Mouse (Mus musculus) erythroblast, embryonic 14.5 days (primary cell): Measurements from ENCODE around the gene Igsf11. TPM values are rescaled to one million over a fixed set of nuclear protein-coding genes. Genes with fewer than 3 reads are reported as not detected.

Experiments
- H3K27me3 ChIP-seq: 2 replicates; pipeline ENCODE4 v1.6.1; 2012; ENCODE audit warnings: inconsistent platforms; ENCODE audit not compliant: control insufficient read depth
- H3K36me3 ChIP-seq: 2 replicates; pipeline ENCODE4 v1.6.1; 2012; ENCODE audit warnings: mild to moderate bottlenecking, inconsistent platforms; ENCODE audit not compliant: control insufficient read depth
- H3K4me1 ChIP-seq: 2 replicates; pipeline ENCODE4 v1.6.1; 2012; ENCODE audit warnings: inconsistent platforms; ENCODE audit not compliant: control insufficient read depth
- H3K4me3 ChIP-seq: replicated peaks from 2 replicates; pipeline ENCODE3; 2012; ENCODE audit warnings: moderate library complexity, mild to moderate bottlenecking, inconsistent platforms
- H3K9me3 ChIP-seq: 2 replicates; pipeline ENCODE4 v1.6.1; 2012; ENCODE audit warnings: low read length, inconsistent platforms, mixed read lengths; ENCODE audit not compliant: control insufficient read depth
- GATA1 ChIP-seq: IDR thresholded peaks from 2 replicates; pipeline ENCODE4 v1.6.1; 2012; ENCODE audit warnings: low read length, inconsistent platforms, mixed read lengths
- TAL1 ChIP-seq: IDR thresholded peaks from 3 replicates; pipeline ENCODE4 v1.6.1; 2012; ENCODE audit warnings: low read length, inconsistent platforms, mixed read lengths
- polyA plus RNA-seq: library from polyadenylated mRNA; stranded (reverse); fragments of >175 nt; gene quantifications from 2 replicates; pipeline ENCODE4 v1.2.3, GENCODE M21; 2012

Gene Igsf11
- polyA plus RNA-seq, 1 experiment: not detected

DNA sequence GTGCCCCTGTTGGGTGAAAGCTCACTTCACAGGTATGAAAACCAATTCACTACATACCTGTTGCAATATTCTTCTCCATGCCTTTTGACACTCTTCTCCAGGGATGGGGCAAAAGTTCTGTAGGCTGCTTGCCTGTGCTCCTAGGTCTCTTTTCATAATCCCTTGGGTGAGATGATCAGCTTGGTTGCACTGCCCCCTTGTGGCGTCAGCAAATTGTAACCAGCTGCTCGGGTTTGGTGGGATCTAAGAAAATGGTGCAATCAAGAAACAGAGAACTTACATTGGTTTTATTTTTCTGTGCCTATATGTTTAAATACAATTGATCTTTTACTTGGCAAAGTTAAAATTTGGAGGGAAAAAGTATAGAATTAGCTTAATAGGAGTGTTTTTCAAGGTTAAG, 160.5 kb downstream of the Igsf11 start:
- Histone ChIP-seq H3K27me3 (no peaks in the 10 kb centered on the region), H3K4me3 (no peak overlapping the region), H3K9me3 (no peaks in the 10 kb centered on the region), H3K36me3 (no peaks in the 10 kb centered on the region), H3K4me1 (no peaks in the 10 kb centered on the region)
- TF ChIP-seq GATA1: no peak
- TF ChIP-seq TAL1: no peak

DNA sequence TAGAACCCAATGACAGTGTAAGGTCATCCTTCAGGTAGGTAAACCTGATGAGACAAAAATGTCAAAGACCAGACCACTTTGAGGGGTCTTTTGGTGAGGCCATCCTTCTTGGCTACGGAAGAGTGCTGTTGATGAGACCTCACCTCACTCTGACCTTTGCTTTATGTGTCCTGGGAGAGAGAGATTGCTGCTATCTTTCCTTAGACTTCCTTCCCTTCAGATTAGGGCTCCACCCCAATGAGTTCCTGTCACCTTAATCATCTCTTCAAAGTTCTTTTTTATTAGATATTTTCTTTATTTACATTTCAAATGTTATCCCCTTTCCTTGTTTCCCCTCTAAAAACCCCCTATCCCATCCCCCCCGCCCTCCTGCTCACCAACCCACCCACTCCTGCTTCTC, 161.3 kb downstream of the Igsf11 start:
- Histone ChIP-seq H3K4me1 (no peaks in the 10 kb centered on the region), H3K4me3 (no peak overlapping the region), H3K27me3 (no peaks in the 10 kb centered on the region), H3K36me3 (no peaks in the 10 kb centered on the region), H3K9me3 (no peaks in the 10 kb centered on the region)
- TF ChIP-seq GATA1 (no peak), TAL1 (no peak)

DNA sequence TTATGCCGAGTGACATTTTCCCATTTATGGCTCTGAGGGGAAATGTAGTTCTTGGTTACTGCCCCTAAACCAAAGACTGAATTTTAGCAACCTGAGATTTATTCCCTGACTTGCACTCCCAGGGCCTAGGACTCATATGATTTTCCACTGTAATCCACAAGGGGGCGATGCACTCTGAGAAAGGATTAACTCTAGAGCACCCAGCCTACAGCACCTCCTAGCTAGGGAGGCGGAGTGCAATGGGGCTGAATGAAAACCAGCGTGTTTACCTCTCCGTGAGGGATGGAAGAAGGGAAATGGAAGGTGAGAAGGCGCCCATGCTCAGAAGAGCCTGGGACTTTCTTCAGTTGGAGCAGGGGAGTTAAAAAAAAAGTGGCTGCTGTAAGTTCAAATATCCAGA, 163.6 kb downstream of the Igsf11 start:
- Histone ChIP-seq H3K36me3 (no peaks in the 10 kb centered on the region), H3K27me3 (no peaks in the 10 kb centered on the region), H3K9me3 (no peaks in the 10 kb centered on the region), H3K4me3 (no peak overlapping the region), H3K4me1 (no peaks in the 10 kb centered on the region)
- no peak for TF ChIP-seq TAL1

DNA sequence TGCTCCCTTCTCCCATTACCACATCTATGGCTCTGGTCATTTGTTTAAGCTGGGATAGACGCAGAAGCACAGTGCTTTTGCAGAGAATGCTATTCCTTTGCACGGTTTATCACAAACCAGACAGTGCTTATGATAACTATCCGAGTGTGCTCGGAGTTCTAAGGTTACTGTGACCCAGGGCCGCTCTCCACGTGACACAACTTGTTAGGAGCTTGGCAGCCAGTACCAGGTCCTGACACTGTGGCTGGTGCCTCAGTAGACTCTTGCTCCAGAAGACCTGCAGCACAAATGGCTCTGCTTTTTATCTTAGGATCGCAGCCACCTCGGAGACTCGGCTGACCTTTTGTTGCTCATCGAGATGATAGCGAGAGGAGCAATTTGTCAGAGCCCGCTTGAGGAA, 164.5 kb downstream of the Igsf11 start:
- Histone ChIP-seq H3K4me3 (no peak overlapping the region), H3K36me3 (no peaks in the 10 kb centered on the region), H3K9me3 (no peaks in the 10 kb centered on the region), H3K4me1 (no peaks in the 10 kb centered on the region), H3K27me3 (no peaks in the 10 kb centered on the region)
- TF ChIP-seq TAL1 (no peak), GATA1 (no peak)

DNA sequence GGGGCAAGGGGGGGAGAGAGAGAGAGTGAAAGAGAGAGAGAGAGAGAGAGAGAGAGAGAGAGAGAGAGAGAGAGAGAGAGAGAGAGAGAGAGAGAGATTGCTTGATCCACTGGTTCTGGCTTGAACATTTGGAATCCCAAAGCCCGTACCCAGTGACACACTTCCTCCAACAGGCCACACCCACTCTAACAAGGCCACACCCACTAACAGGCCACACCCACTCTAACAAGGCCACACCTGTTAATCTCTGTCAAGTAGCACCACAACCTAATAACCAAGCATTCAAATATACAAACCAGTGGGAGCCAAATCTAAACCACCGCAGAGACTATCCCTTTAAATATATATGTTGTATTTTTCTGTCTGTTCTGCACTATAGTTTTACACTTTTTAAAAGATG, 166.4 kb downstream of the Igsf11 start:
- Histone ChIP-seq H3K4me1 (no peaks in the 10 kb centered on the region), H3K27me3 (no peaks in the 10 kb centered on the region), H3K9me3 (no peaks in the 10 kb centered on the region), H3K4me3 (no peak overlapping the region), H3K36me3 (no peaks in the 10 kb centered on the region)
- TF ChIP-seq TAL1 (no peak), GATA1 (no peak)

DNA sequence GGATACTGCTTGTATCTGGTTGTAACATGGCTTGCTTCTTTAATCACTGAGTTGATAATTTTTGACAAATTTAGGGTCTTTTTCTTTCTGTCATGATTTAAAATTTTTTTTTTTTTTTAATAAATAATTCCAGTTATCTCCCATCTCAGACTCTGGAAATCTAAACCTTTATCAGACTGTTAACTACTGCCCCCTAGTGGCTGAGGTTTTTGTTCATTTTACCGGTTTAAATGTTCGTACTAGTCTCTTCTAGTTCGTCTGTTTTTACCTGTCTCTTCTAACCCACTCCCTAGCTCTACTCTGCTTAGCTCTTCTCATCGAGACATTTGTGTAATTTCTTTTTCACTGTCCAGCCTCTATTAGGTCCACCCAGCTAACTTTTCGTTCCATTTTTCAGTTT, 170.1 kb downstream of the Igsf11 start:
- no peak overlapping the region for H3K4me3 ChIP-seq
- TF ChIP-seq GATA1: no peak
- TF ChIP-seq TAL1: no peak

DNA sequence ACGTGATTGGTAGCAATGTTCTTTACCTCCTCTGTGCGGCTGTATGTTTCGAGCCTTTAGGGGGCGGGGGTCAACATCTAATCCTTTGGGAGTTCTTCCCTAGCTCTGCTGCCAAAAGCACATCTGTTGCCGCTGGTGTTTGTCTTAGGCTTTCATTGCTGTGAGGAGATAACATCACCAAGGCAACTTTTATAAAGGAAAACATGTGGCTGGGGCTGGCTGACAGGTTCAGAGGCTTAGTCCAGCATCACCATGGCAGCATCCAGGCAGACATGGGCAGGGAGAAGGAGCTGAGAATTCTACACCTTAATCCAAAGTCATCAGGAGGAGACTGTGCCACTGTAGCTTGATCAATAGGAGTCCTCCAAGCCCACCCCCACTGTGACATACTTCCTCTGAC, 173.1 kb downstream of the Igsf11 start:
- Histone ChIP-seq H3K4me3 (no peak overlapping the region), H3K4me1 (no peaks in the 10 kb centered on the region), H3K27me3 (no peaks in the 10 kb centered on the region), H3K36me3 (no peaks in the 10 kb centered on the region), H3K9me3 (no peaks in the 10 kb centered on the region)
- TF ChIP-seq TAL1 (no peak), GATA1 (no peak)

More for the DNA sequence above, 170.1 kb downstream of the Igsf11 start:
- Histone ChIP-seq H3K9me3 (no peaks in the 10 kb centered on the region), H3K27me3 (no peaks in the 10 kb centered on the region), H3K4me1 (no peaks in the 10 kb centered on the region), H3K36me3 (no peaks in the 10 kb centered on the region)

DNA sequence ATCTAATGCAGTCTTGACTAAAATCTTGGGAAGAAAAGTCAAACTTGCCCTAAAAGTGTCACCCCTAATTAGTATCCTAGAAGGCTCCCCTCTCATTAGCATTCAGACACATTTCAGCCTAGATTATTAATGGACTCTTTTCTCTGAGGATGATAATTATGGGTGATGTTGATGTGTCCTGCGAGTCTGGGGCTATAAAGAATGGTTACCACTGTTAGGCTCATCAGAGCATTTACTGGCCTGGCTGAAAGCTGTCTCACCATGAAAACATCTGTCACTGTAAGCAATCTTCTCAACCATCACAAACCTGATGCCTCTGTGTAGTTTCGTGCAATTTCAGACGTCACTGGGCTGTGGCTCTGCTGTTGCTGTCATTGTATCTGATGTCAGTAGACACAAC, 179.0 kb downstream of the Igsf11 start:
- H3K9me3 ChIP-seq: no peaks in the 10 kb centered on the region
- TF ChIP-seq GATA1: no peak
- TF ChIP-seq TAL1: no peak
- H3K4me1 ChIP-seq: no peaks in the 10 kb centered on the region
- H3K36me3 ChIP-seq: no peaks in the 10 kb centered on the region
- H3K4me3 ChIP-seq: no peak overlapping the region
- no peaks in the 10 kb centered on the region for H3K27me3 ChIP-seq

Other genes starting within 250 kb of the Igsf11 start
- gene Arhgap31, start 179.4 kb upstream of the Igsf11 start, polyA plus RNA-seq: 0.01 TPM in 1 of 2 replicates, not detected in the other
- gene B4galt4, start 150.4 kb upstream of the Igsf11 start, polyA plus RNA-seq: not detected in 2 replicates
- not detected in 2 replicates for gene Upk1b, start 92.3 kb upstream of the Igsf11 start, polyA plus RNA-seq
- not detected in 2 replicates for gene 4930435E12Rik, start 63.9 kb upstream of the Igsf11 start, polyA plus RNA-seq